Mouse (Mus musculus) forebrain, embryonic 16.5 days (tissue): Measurements from ENCODE around the gene Dus2. TPM values are rescaled to one million over a fixed set of nuclear protein-coding genes. Genes with fewer than 3 reads are reported as not detected.
A peak's percentile ranks its signal among the peaks of the same experiment; 100 is the strongest.

Experiments
- ATAC-seq: fragments of 200-750 bp; cut with Nextera tagmentation; 2 replicates; pipeline ENCODE4 v1.8.0; 2017; ENCODE audit warnings: mild to moderate bottlenecking, moderate library complexity
- H3K27ac ChIP-seq: fragments of 300-500 bp; sonication (generic); 2 replicates; pipeline ENCODE4 v1.5.1; 2014; ENCODE audit warnings: low read length, control low read depth
- H3K27me3 ChIP-seq: fragments of 300-500 bp; sonication (generic); replicated peaks from 2 replicates; pipeline ENCODE4 v1.6.1; 2014; ENCODE audit warnings: low read length; ENCODE audit not compliant: control insufficient read depth, insufficient read depth
- H3K36me3 ChIP-seq: fragments of 300-500 bp; sonication (generic); 2 replicates; pipeline ENCODE4 v1.6.1; 2014; ENCODE audit not compliant: control insufficient read depth, insufficient read depth
- H3K4me1 ChIP-seq: fragments of 300-500 bp; sonication (generic); replicated peaks from 2 replicates; pipeline ENCODE4 v1.6.1; 2014; ENCODE audit warnings: low read length; ENCODE audit not compliant: control insufficient read depth, insufficient read depth
- H3K4me2 ChIP-seq: fragments of 300-500 bp; sonication (generic); 2 replicates; pipeline ENCODE4 v1.6.1; 2014; ENCODE audit warnings: mild to moderate bottlenecking, low read length, control low read depth
- H3K4me3 ChIP-seq: fragments of 300-500 bp; sonication (generic); replicated peaks from 2 replicates; pipeline ENCODE4 v1.5.1; 2014; ENCODE audit warnings: mild to moderate bottlenecking, low read length, control low read depth
- H3K9ac ChIP-seq: fragments of 300-500 bp; sonication (generic); replicated peaks from 2 replicates; pipeline ENCODE4 v1.6.1; 2014; ENCODE audit warnings: low read depth, low read length, control low read depth
- H3K9me3 ChIP-seq: fragments of 300-500 bp; sonication (generic); 2 replicates; pipeline ENCODE4 v1.6.1; 2016; ENCODE audit warnings: low read length; ENCODE audit not compliant: control insufficient read depth
- WGBS: fragments of 180-500 bp; shearing (Covaris S2); extraction: QIAGEN DNeasy Blood & Tissue Kit; methylation state at CpG from one replicate; pipeline ENCODE4 v1.1.7; 2014; 5-methylcytosine and 5-hydroxymethylcytosine counted together
- microRNA-seq: library from miRNA; unstranded; fragments of <30 nt; microRNA quantifications from one replicate; pipeline ENCODE4, GENCODE M21; 2017
- polyA plus RNA-seq: library from polyadenylated mRNA; unstranded; fragments of >200 nt; fragmentation: Nextera tagmentation; extraction: Ambion mirVana; gene quantifications from 2 replicates; pipeline ENCODE4 v1.2.1, GENCODE M21; 2015

Dus2 gene
- polyA plus RNA-seq, 1 experiment from 2014 or later = 25.8 TPM

GRCm38 (mm10) chr8:106075161-106075862 lies 84.2 kb downstream of the Dus2 start:
- peak; percentile 82 for ATAC-seq
- H3K4me1 ChIP-seq = peaks cover 6% of the 10 kb centered on the region; the same call in 1 of the 2 replicates
- WGBS = 74% methylated on average over 9 of the region's 9 CpGs
- H3K27ac ChIP-seq = peak overlapping the region; percentile 41; the same call in 1 of the 2 replicates
- H3K36me3 ChIP-seq = no peaks in the 10 kb centered on the region
- H3K4me3 ChIP-seq = no peak overlapping the region
- no peak overlapping the region for H3K9ac ChIP-seq
- H3K4me2 ChIP-seq = no peak overlapping the region
- no peaks in the 10 kb centered on the region for H3K27me3 ChIP-seq
- H3K9me3 ChIP-seq = no peaks in the 10 kb centered on the region

GRCm38 (mm10) chr8:106075863-106076174 lies 84.7 kb downstream of the Dus2 start:
- H3K4me2 ChIP-seq = no peak overlapping the region
- H3K4me1 ChIP-seq = peaks cover 6% of the 10 kb centered on the region; the same call in 1 of the 2 replicates
- no peak overlapping the region for H3K9ac ChIP-seq
- H3K4me3 ChIP-seq = no peak overlapping the region
- no peaks in the 10 kb centered on the region for H3K27me3 ChIP-seq
- no peaks in the 10 kb centered on the region for H3K36me3 ChIP-seq
- H3K27ac ChIP-seq = no peak overlapping the region
- no peaks in the 10 kb centered on the region for H3K9me3 ChIP-seq
- WGBS = 96% methylated on average over 5 of the region's 5 CpGs
- no peak for ATAC-seq

GRCm38 (mm10) chr8:106076612-106077011 lies 85.5 kb downstream of the Dus2 start:
- no peak for ATAC-seq
- H3K4me1 ChIP-seq = peaks cover 6% of the 10 kb centered on the region; the same call in 1 of the 2 replicates
- H3K36me3 ChIP-seq = no peaks in the 10 kb centered on the region
- H3K4me2 ChIP-seq = no peak overlapping the region
- no peaks in the 10 kb centered on the region for H3K27me3 ChIP-seq
- H3K27ac ChIP-seq = no peak overlapping the region
- 82% methylated on average over 5 of the region's 5 CpGs for WGBS
- H3K9ac ChIP-seq = no peak overlapping the region
- no peak overlapping the region for H3K4me3 ChIP-seq
- no peaks in the 10 kb centered on the region for H3K9me3 ChIP-seq

GRCm38 (mm10) chr8:106077452-106078067 lies 86.4 kb downstream of the Dus2 start:
- H3K27me3 ChIP-seq = no peaks in the 10 kb centered on the region
- no peak overlapping the region for H3K9ac ChIP-seq
- WGBS = 94% methylated on average over 1 of the region's 1 CpGs
- H3K36me3 ChIP-seq = no peaks in the 10 kb centered on the region
- H3K4me2 ChIP-seq = no peak overlapping the region
- H3K9me3 ChIP-seq = no peaks in the 10 kb centered on the region
- H3K4me1 ChIP-seq = peaks cover 6% of the 10 kb centered on the region; the same call in 1 of the 2 replicates
- ATAC-seq = no peak
- H3K4me3 ChIP-seq = no peak overlapping the region
- H3K27ac ChIP-seq = no peak overlapping the region

GRCm38 (mm10) chr8:106102321-106102720 lies 111.2 kb downstream of the Dus2 start:
- Histone ChIP-seq H3K27ac (no peak overlapping the region), H3K9ac (no peak overlapping the region), H3K9me3 (no peaks in the 10 kb centered on the region), H3K4me1 (no peaks in the 10 kb centered on the region), H3K4me3 (no peak overlapping the region), H3K4me2 (no peak overlapping the region), H3K36me3 (no peaks in the 10 kb centered on the region), H3K27me3 (no peaks in the 10 kb centered on the region)
- no peak for ATAC-seq
- WGBS = 91% methylated on average over 4 of the region's 4 CpGs

Small RNA genes lying within 50 kb of the gene (microRNA-seq; reads per million reads assigned to microRNA genes)
- gene Mir7074 = not detected

Other genes with a start within 250 kb of the Dus2 start
- gene Gfod2, start 232.7 kb upstream of the Dus2 start, polyA plus RNA-seq = 74.2 and 83.3 TPM in 2 replicates
- 11.3 and 13.1 TPM in 2 replicates for gene Ranbp10, start 164.0 kb upstream of the Dus2 start, polyA plus RNA-seq
- 0.67 and 0.93 TPM in 2 replicates for gene Tsnaxip1, start 163.6 kb upstream of the Dus2 start, polyA plus RNA-seq
- gene Cenpt, start 138.1 kb upstream of the Dus2 start, polyA plus RNA-seq = 66.0 and 69.8 TPM in 2 replicates
- gene Thap11, start 136.2 kb upstream of the Dus2 start, polyA plus RNA-seq = 63.8 and 69.2 TPM in 2 replicates
- gene Nutf2, start 130.8 kb upstream of the Dus2 start, polyA plus RNA-seq = 172 and 176 TPM in 2 replicates
- gene Edc4, start 110.5 kb upstream of the Dus2 start, polyA plus RNA-seq = 59.8 and 65.1 TPM in 2 replicates
- gene Nrn1l, start 97.8 kb upstream of the Dus2 start, polyA plus RNA-seq = 0.51 and 0.73 TPM in 2 replicates
- 10.5 and 10.7 TPM in 2 replicates for gene Pskh1, start 90.9 kb upstream of the Dus2 start, polyA plus RNA-seq
- 1.9 and 2.6 TPM in 2 replicates for gene Ctrl, start 57.5 kb upstream of the Dus2 start, polyA plus RNA-seq
- gene Psmb10, start 52.9 kb upstream of the Dus2 start, polyA plus RNA-seq = 30.5 and 44.8 TPM in 2 replicates
- gene Lcat, start 48.0 kb upstream of the Dus2 start, polyA plus RNA-seq = 0.67 and 0.84 TPM in 2 replicates
- 12.5 and 13.9 TPM in 2 replicates for gene Slc12a4, start 25.2 kb upstream of the Dus2 start, polyA plus RNA-seq
- not detected in 2 replicates for gene Dpep3, start 11.9 kb upstream of the Dus2 start, polyA plus RNA-seq
- gene Dpep2nb, start 14.6 kb downstream of the Dus2 start, polyA plus RNA-seq = not detected in 2 replicates
- 20.3 and 22.8 TPM in 2 replicates for gene Ddx28, start 20.5 kb downstream of the Dus2 start, polyA plus RNA-seq
- gene Nfatc3, start 67.5 kb downstream of the Dus2 start, polyA plus RNA-seq = 3.2 and 5.3 TPM in 2 replicates
- 0.37 and 0.42 TPM in 2 replicates for gene Esrp2, start 145.6 kb downstream of the Dus2 start, polyA plus RNA-seq
- gene Pla2g15, start 159.1 kb downstream of the Dus2 start, polyA plus RNA-seq = 18.2 and 20.6 TPM in 2 replicates
- 49.3 and 58.4 TPM in 2 replicates for gene Slc7a6, start 177.5 kb downstream of the Dus2 start, polyA plus RNA-seq
- gene Slc7a6os, start 219.6 kb downstream of the Dus2 start, polyA plus RNA-seq = 37.7 and 40.8 TPM in 2 replicates
- gene Prmt7, start 219.6 kb downstream of the Dus2 start, polyA plus RNA-seq = 53.0 and 55.3 TPM in 2 replicates